Mouse (Mus musculus) telencephalon, adult 2 months (tissue): ENCODE results near the gene Mrpl18.

Experiments used
- DNase-seq: peaks from one replicate; pipeline ENCODE4 v3.0.0-alpha.2; 2011; ENCODE audit warnings: low read depth, low spot score

The Mrpl18 gene

GRCm38 (mm10) chr17:12865407-12865806, 50.7 kb downstream of the Mrpl18 start:
- no peak for DNase-seq

GRCm38 (mm10) chr17:12864111-12864510, 52.0 kb downstream of the Mrpl18 start:
- no peak for DNase-seq
